Mouse (Mus musculus): Measurements from ENCODE around the gene Gm7697. TPM values are rescaled to one million over a fixed set of nuclear protein-coding genes. Genes with fewer than 3 reads are reported as not detected.
"Not testable (repeated sequence)": the region's sequence is repeated elsewhere in the genome, so short reads cannot be mapped to it uniquely, and the experiment has no call there.

Gene Gm7697
- polyA plus RNA-seq, 1 experiment from 2014 or later: not detected

- not testable (repeated sequence) for ATAC-seq; H3K9ac ChIP-seq (replicated peaks; ENCODE audit: low read depth); H3K4me1 ChIP-seq (ENCODE audit: insufficient read depth, low read depth, low read length); H3K4me3 ChIP-seq (ENCODE audit: low read depth, low read length); DNase-seq (ENCODE audit: low spot score); H3K27me3 ChIP-seq (replicated peaks; ENCODE audit: insufficient read depth, low read length); H3K9me3 ChIP-seq (ENCODE audit: low read length); H3K36me3 ChIP-seq (ENCODE audit: insufficient read depth, low read length); H3K4me2 ChIP-seq (replicated peaks; ENCODE audit: low read depth, low read length); H3K27ac ChIP-seq (ENCODE audit: low read length)
- 74% methylated on average over 2 of the region's 3 CpGs for WGBS
Measured at GRCm38 (mm10) chr8:69474946-69475345, 47.8 kb downstream of the Gm7697 start.

DNA sequence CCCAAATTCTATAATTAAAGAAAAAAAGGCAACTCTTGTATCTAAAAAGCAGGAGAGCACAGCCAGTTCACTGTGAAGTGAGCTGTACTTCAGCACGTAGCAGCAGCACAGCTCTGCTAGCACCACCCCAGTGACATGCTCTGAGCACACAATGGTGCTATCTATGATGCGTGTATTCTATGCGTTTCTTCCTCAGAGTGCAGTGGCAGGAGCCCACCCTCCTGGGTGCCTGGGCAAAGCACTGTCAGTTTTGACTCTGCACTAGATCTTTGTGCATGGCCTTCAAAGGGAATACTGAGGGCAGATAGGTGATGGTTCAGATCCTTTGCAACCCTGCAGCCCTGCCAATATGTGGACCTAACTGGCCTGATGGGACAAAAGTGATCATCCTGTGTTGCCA is 69.3 kb downstream of the Gm7697 start, which contains the start of gene Gm9495:
TSS of gene Gm9495 (minus strand) at position 101 of the 400 bp plus-strand sequence.
- 75% methylated on average over 1 of the region's 3 CpGs for WGBS

More for the DNA sequence above, 69.3 kb downstream of the Gm7697 start, which contains the start of gene Gm9495:
- not testable (repeated sequence) for H3K4me3 ChIP-seq (ENCODE audit: low read depth, low read length); H3K9ac ChIP-seq (replicated peaks; ENCODE audit: low read depth); H3K36me3 ChIP-seq (ENCODE audit: insufficient read depth, low read length); H3K27me3 ChIP-seq (replicated peaks; ENCODE audit: insufficient read depth, low read length); H3K4me1 ChIP-seq (ENCODE audit: insufficient read depth, low read depth, low read length); ATAC-seq; H3K27ac ChIP-seq (ENCODE audit: low read length); H3K9me3 ChIP-seq (ENCODE audit: low read length); H3K4me2 ChIP-seq (replicated peaks; ENCODE audit: low read depth, low read length); DNase-seq (ENCODE audit: low spot score)

Other genes with a start within 250 kb of the Gm7697 start
- gene Gm9495, start 69.4 kb downstream of the Gm7697 start, polyA plus RNA-seq (2015; fragmentation: Nextera tagmentation; extraction: Ambion mirVana): not detected in 2 replicates
- 15.2 and 16.1 TPM in 2 replicates for gene Zfp868, start 102.6 kb upstream of the Gm7697 start, polyA plus RNA-seq (2015; fragmentation: Nextera tagmentation; extraction: Ambion mirVana)
- gene Zfp964, start 131.5 kb upstream of the Gm7697 start, polyA plus RNA-seq (2015; fragmentation: Nextera tagmentation; extraction: Ambion mirVana): 0.95 and 1.1 TPM in 2 replicates
- 14.6 and 16.8 TPM in 2 replicates for gene Zfp869, start 187.7 kb upstream of the Gm7697 start, polyA plus RNA-seq (2015; fragmentation: Nextera tagmentation; extraction: Ambion mirVana)
- 6.6 and 7.1 TPM in 2 replicates for gene Zfp963, start 227.0 kb upstream of the Gm7697 start, polyA plus RNA-seq (2015; fragmentation: Nextera tagmentation; extraction: Ambion mirVana)

Measured in lung, postnatal 0 days (tissue).